Mouse (Mus musculus): ENCODE data around the gene Slc25a21.

GRCm38 (mm10) chr12:57201901-57202300 is 4.6 kb upstream of the Slc25a21 start:
- no peak for TF ChIP-seq CTCF (IDR thresholded peaks at IDR 0.05; ENCODE audit: borderline replicate concordance, insufficient read depth, low read depth, low read length)
- no peak for TF ChIP-seq POLR2A (IDR thresholded peaks at IDR 0.05; ENCODE audit: borderline replicate concordance, insufficient read depth, low read length)
